Mouse (Mus musculus) lung, embryonic 14.5 days (tissue): Measurements from ENCODE around the gene Rpp25. TPM values are rescaled to one million over a fixed set of nuclear protein-coding genes. Genes with fewer than 3 reads are reported as not detected.

ENCODE experiments used
- ATAC-seq: fragments of 200-750 bp; cut with Nextera tagmentation; 2 replicates; pipeline ENCODE4 v1.8.0; 2017; ENCODE audit warnings: mild to moderate bottlenecking, moderate TSS enrichment, moderate library complexity; ENCODE audit not compliant: insufficient read depth
- DNase-seq: peaks from one replicate; pipeline ENCODE4 v3.0.0-alpha.2; 2015
- H3K27ac ChIP-seq: fragments of 300-500 bp; sonication (generic); 2 replicates; pipeline ENCODE4 v1.5.1; 2014; ENCODE audit warnings: low read depth, mild to moderate bottlenecking, moderate library complexity
- H3K27me3 ChIP-seq: fragments of 300-500 bp; sonication (generic); 2 replicates; pipeline ENCODE4 v1.6.1; 2014; ENCODE audit warnings: low read length, control low read depth; ENCODE audit not compliant: insufficient read depth
- H3K36me3 ChIP-seq: fragments of 300-500 bp; sonication (generic); 2 replicates; pipeline ENCODE4 v1.6.1; 2014; ENCODE audit warnings: control low read depth; ENCODE audit not compliant: insufficient read depth
- H3K4me1 ChIP-seq: fragments of 300-500 bp; sonication (generic); 2 replicates; pipeline ENCODE4 v1.6.1; 2014; ENCODE audit warnings: antibody characterized with exemption, control low read depth; ENCODE audit not compliant: insufficient read depth
- H3K4me2 ChIP-seq: fragments of 300-500 bp; sonication (generic); 2 replicates; pipeline ENCODE4 v1.6.1; 2014; ENCODE audit warnings: mild to moderate bottlenecking
- H3K4me3 ChIP-seq: fragments of 300-500 bp; sonication (generic); 2 replicates; pipeline ENCODE4 v1.5.1; 2014; ENCODE audit warnings: low read depth, low read length
- H3K9ac ChIP-seq: fragments of 300-500 bp; sonication (generic); 2 replicates; pipeline ENCODE4 v1.6.1; 2014
- H3K9me3 ChIP-seq: fragments of 300-500 bp; sonication (generic); 2 replicates; pipeline ENCODE4 v1.6.1; 2016; ENCODE audit warnings: low read depth, low read length, control low read depth
- CTCF ChIP-seq: IDR thresholded peaks from 2 replicates; pipeline ENCODE4 v1.5.1; 2016; ENCODE audit warnings: antibody characterized with exemption, low read depth
- WGBS: fragments of 180-500 bp; shearing (Covaris S2); extraction: QIAGEN DNeasy Blood & Tissue Kit; methylation state at CpG from one replicate; pipeline ENCODE4 v1.1.7; 2014; 5-methylcytosine and 5-hydroxymethylcytosine counted together
- polyA plus RNA-seq: library from polyadenylated mRNA; unstranded; fragments of >200 nt; fragmentation: Nextera tagmentation; extraction: Ambion mirVana; gene quantifications from 2 replicates; pipeline ENCODE4 v1.2.1, GENCODE M21; 2014

Rpp25 gene
- polyA plus RNA-seq, result 2.3 and 2.4 TPM in 2 replicates

GRCm38 (mm10) chr9:57503622-57504380, at the start of gene Rpp25:
Rpp25 (plus strand) TSS chr9:57504026.
- H3K9ac ChIP-seq, result peak within 1 kb of the TSS; percentile 46
- DNase-seq (peak; percentile 64), ATAC-seq (peak; percentile 64)
- H3K4me3 ChIP-seq, result peak within 1 kb of the TSS; percentile 41
- no peaks in the 10 kb centered on the region for H3K36me3 ChIP-seq
- peaks cover 15% of the 10 kb centered on the region for H3K4me1 ChIP-seq
- peaks cover 71% of the 10 kb centered on the region for H3K27me3 ChIP-seq
- WGBS, result under 1% methylated on average over 46 of the region's 46 CpGs
- no peak for TF ChIP-seq CTCF
- peak within 1 kb of the TSS; percentile 93 for H3K4me2 ChIP-seq
- H3K9me3 ChIP-seq, result no peaks in the 10 kb centered on the region
- no peak within 1 kb of the TSS for H3K27ac ChIP-seq

GRCm38 (mm10) chr9:57459707-57460106, 44.1 kb upstream of the Rpp25 start:
- ATAC-seq (no peak), DNase-seq (no peak)
- WGBS, result 95% methylated on average over 2 of the region's 2 CpGs
- H3K27me3 ChIP-seq, result no peaks in the 10 kb centered on the region
- no peak overlapping the region for H3K9ac ChIP-seq
- H3K4me1 ChIP-seq, result no peaks in the 10 kb centered on the region
- no peak overlapping the region for H3K27ac ChIP-seq
- peak; percentile 27 for TF ChIP-seq CTCF
- no peak overlapping the region for H3K4me2 ChIP-seq
- H3K36me3 ChIP-seq, result no peaks in the 10 kb centered on the region
- no peaks in the 10 kb centered on the region for H3K9me3 ChIP-seq
- H3K4me3 ChIP-seq, result no peak overlapping the region

- 71% methylated on average over 6 of the region's 6 CpGs for WGBS
Observed at GRCm38 (mm10) chr9:57462866-57463265, 41.0 kb upstream of the Rpp25 start.

GRCm38 (mm10) chr9:57466101-57466500, 37.7 kb upstream of the Rpp25 start:
- no peak overlapping the region for H3K4me2 ChIP-seq

More at GRCm38 (mm10) chr9:57462866-57463265, 41.0 kb upstream of the Rpp25 start:
- H3K9me3 ChIP-seq, result no peaks in the 10 kb centered on the region
- no peak overlapping the region for H3K9ac ChIP-seq
- no peak overlapping the region for H3K4me2 ChIP-seq
- ATAC-seq (no peak), DNase-seq (no peak)
- 0 out of 2 replicates have a peak, but pooled peaks cover 5% of the 10 kb centered on the region for H3K27me3 ChIP-seq
- H3K36me3 ChIP-seq, result no peaks in the 10 kb centered on the region
- H3K4me1 ChIP-seq, result no peaks in the 10 kb centered on the region
- H3K27ac ChIP-seq, result no peak overlapping the region
- no peak overlapping the region for H3K4me3 ChIP-seq
- TF ChIP-seq CTCF, result no peak

GRCm38 (mm10) chr9:57467271-57467771, 36.5 kb upstream of the Rpp25 start:
- peak; percentile 66 for ATAC-seq
- peak overlapping the region; percentile 55 for H3K4me3 ChIP-seq
- no peaks in the 10 kb centered on the region for H3K9me3 ChIP-seq
- no peak for TF ChIP-seq CTCF
- H3K4me2 ChIP-seq, result peak overlapping the region; percentile 90
- no peaks in the 10 kb centered on the region for H3K4me1 ChIP-seq
- H3K27me3 ChIP-seq, result 0 out of 2 replicates have a peak, but pooled peaks cover 5% of the 10 kb centered on the region
- peak overlapping the region; percentile 58 for H3K9ac ChIP-seq
- 2% methylated on average over 18 of the region's 18 CpGs for WGBS
- DNase-seq, result peak; percentile 22
- no peak overlapping the region for H3K27ac ChIP-seq
- H3K36me3 ChIP-seq, result no peaks in the 10 kb centered on the region

More at GRCm38 (mm10) chr9:57466101-57466500, 37.7 kb upstream of the Rpp25 start:
- no peak for TF ChIP-seq CTCF
- no peak overlapping the region for H3K9ac ChIP-seq
- H3K9me3 ChIP-seq, result no peaks in the 10 kb centered on the region
- ATAC-seq (no peak), DNase-seq (no peak)
- no peaks in the 10 kb centered on the region for H3K4me1 ChIP-seq
- H3K4me3 ChIP-seq, result no peak overlapping the region
- no peak overlapping the region for H3K27ac ChIP-seq
- 0 out of 2 replicates have a peak, but pooled peaks cover 5% of the 10 kb centered on the region for H3K27me3 ChIP-seq
- no peaks in the 10 kb centered on the region for H3K36me3 ChIP-seq
- 23% methylated on average over 3 of the region's 3 CpGs for WGBS

- H3K9me3 ChIP-seq, result no peaks in the 10 kb centered on the region
- DNase-seq (peak; percentile 94), ATAC-seq (peak; percentile 93)
- H3K27me3 ChIP-seq, result 0 out of 2 replicates have a peak, but pooled peaks cover 5% of the 10 kb centered on the region
- WGBS, result 2% methylated on average over 41 of the region's 48 CpGs
- no peak within 1 kb of the TSS for H3K27ac ChIP-seq
- peak within 1 kb of the TSS; percentile 90 for H3K4me2 ChIP-seq
- H3K9ac ChIP-seq, result peak within 1 kb of the TSS; percentile 58
- H3K36me3 ChIP-seq, result no peaks in the 10 kb centered on the region
- no peaks in the 10 kb centered on the region for H3K4me1 ChIP-seq
- no peak for TF ChIP-seq CTCF
- H3K4me3 ChIP-seq, result peak within 1 kb of the TSS; percentile 55
Observed at GRCm38 (mm10) chr9:57467896-57468549, 35.8 kb upstream of the Rpp25 start, which contains the start of gene Scamp5. Scamp5 (minus strand) TSS chr9:57468060.

- Histone ChIP-seq H3K9me3 (no peaks in the 10 kb centered on the region), H3K4me3 (no peak overlapping the region), H3K27ac (no peak overlapping the region), H3K9ac (no peak overlapping the region), H3K4me1 (no peaks in the 10 kb centered on the region), H3K36me3 (no peaks in the 10 kb centered on the region), H3K27me3 (0 out of 2 replicates have a peak, but pooled peaks cover 5% of the 10 kb centered on the region), H3K4me2 (no peak overlapping the region)
- DNase-seq (no peak), ATAC-seq (no peak)
- 68% methylated on average over 4 of the region's 4 CpGs for WGBS
- TF ChIP-seq CTCF, result no peak
Observed at GRCm38 (mm10) chr9:57468914-57469313, 34.9 kb upstream of the Rpp25 start.
